Mouse (Mus musculus) E14TG2a.4 (cell line): ENCODE measurements around the gene Pdhb.

ENCODE experiments used
- CTCF ChIP-seq: conservative IDR thresholded peaks from 2 replicates; pipeline ENCODE4 v1.5.1; 2014; ENCODE audit warnings: low read length
- NANOG ChIP-seq: IDR thresholded peaks from 2 replicates; pipeline ENCODE4 v1.6.1; 2014; ENCODE audit warnings: borderline replicate concordance, low read length, mixed read lengths
- POU5F1 ChIP-seq: IDR thresholded peaks from 2 replicates; pipeline ENCODE4 v1.6.1; 2014; ENCODE audit warnings: low read length, borderline replicate concordance

DNA sequence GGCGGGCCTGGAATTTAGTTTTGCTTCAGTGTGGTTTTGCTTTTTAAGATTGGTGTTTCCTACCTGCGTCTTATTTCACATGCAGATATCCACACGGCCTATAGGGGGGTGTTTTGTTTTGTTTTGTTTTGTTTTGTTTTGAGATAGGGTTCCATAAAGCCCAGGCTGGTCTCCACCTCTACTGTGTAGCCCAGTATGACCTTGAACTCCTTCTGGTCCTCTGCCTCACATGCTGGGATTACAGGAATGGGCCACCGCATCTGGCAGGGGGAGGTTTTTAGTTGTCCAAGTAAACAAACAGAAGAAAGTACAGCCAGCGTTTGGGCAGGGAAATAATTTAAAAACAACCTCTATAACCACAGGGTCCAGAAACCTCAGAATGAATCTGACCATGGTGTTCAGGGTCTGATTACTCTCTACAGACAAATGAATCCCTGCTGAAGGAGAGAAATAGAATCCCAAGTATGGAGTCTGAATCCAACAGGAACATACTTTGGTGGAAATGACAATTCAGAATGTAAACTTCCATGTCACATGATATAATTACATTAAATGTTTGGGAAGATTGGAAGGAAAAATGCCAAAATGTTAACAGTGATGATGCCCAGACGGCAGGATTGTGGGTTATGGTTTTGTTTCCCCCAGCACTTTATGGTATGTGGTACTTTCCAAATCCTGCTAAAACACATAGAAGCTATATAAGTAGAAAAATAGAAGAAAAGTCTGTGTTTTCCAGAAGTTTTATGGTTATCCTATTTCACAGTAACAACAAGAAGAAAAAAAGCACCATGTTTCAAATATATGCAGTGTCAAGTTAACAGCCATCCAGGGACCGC lies 48.6 kb downstream of the Pdhb start:
- TF ChIP-seq CTCF (peak; percentile 27), NANOG (no peak), POU5F1 (no peak)
